Mouse (Mus musculus): ENCODE results near the gene Tctn1.
A peak's percentile ranks its signal among the peaks of the same experiment; 100 is the strongest.

Tctn1 gene

GRCm38 (mm10) chr5:122247529-122247928, 16.7 kb downstream of the Tctn1 start:
- DNase-seq (ENCODE audit: low read depth, low spot score), result no peak

GRCm38 (mm10) chr5:122246547-122247167, 17.6 kb downstream of the Tctn1 start:
- no peak for DNase-seq (ENCODE audit: low read depth, low spot score)

- DNase-seq (ENCODE audit: low read depth, low spot score), result no peak
Measured at GRCm38 (mm10) chr5:122245186-122245585, 19.1 kb downstream of the Tctn1 start.

GRCm38 (mm10) chr5:122243781-122244523, 20.3 kb downstream of the Tctn1 start:
- DNase-seq (ENCODE audit: low read depth, low spot score), result no peak

GRCm38 (mm10) chr5:122242521-122243123, 21.6 kb downstream of the Tctn1 start:
- no peak for DNase-seq (ENCODE audit: low read depth, low spot score)

- no peak for DNase-seq (ENCODE audit: low read depth, low spot score)
Measured at GRCm38 (mm10) chr5:122240989-122241388, 23.3 kb downstream of the Tctn1 start.

GRCm38 (mm10) chr5:122240521-122240920, 23.7 kb downstream of the Tctn1 start:
- no peak for DNase-seq (ENCODE audit: low read depth, low spot score)

- DNase-seq (ENCODE audit: low read depth, low spot score), result no peak
Measured at GRCm38 (mm10) chr5:122239618-122240017, 24.6 kb downstream of the Tctn1 start.

- DNase-seq (ENCODE audit: low read depth, low spot score), result no peak
Measured at GRCm38 (mm10) chr5:122237200-122237599, 27.1 kb downstream of the Tctn1 start.

GRCm38 (mm10) chr5:122235196-122235836, 28.9 kb downstream of the Tctn1 start:
- peak; percentile 66 for DNase-seq (ENCODE audit: low read depth, low spot score)

GRCm38 (mm10) chr5:122234319-122235195, 29.7 kb downstream of the Tctn1 start:
- peak; percentile 83 for DNase-seq (ENCODE audit: low read depth, low spot score)

- DNase-seq (ENCODE audit: low read depth, low spot score), result peak; percentile 79
Measured at GRCm38 (mm10) chr5:122233695-122234094, 30.6 kb downstream of the Tctn1 start.

GRCm38 (mm10) chr5:122233077-122233581, 31.1 kb downstream of the Tctn1 start:
- DNase-seq (ENCODE audit: low read depth, low spot score), result peak; percentile 62

- peak; percentile 78 for DNase-seq (ENCODE audit: low read depth, low spot score)
Measured at GRCm38 (mm10) chr5:122232004-122232403, 32.3 kb downstream of the Tctn1 start.

GRCm38 (mm10) chr5:122231431-122231830, 32.8 kb downstream of the Tctn1 start:
- peak; percentile 50 for DNase-seq (ENCODE audit: low read depth, low spot score)

- peak; percentile 79 for DNase-seq (ENCODE audit: low read depth, low spot score)
Measured at GRCm38 (mm10) chr5:122230816-122231215, 33.4 kb downstream of the Tctn1 start.

- DNase-seq (ENCODE audit: low read depth, low spot score), result no peak
Measured at GRCm38 (mm10) chr5:122228772-122229171, 35.5 kb downstream of the Tctn1 start.

- peak; percentile 28 for DNase-seq (ENCODE audit: low read depth, low spot score)
Measured at GRCm38 (mm10) chr5:122228271-122228765, 35.9 kb downstream of the Tctn1 start.

GRCm38 (mm10) chr5:122224291-122224690, 40.0 kb downstream of the Tctn1 start:
- DNase-seq (ENCODE audit: low read depth, low spot score), result peak; percentile 29

GRCm38 (mm10) chr5:122221085-122221484, 43.2 kb downstream of the Tctn1 start:
- DNase-seq (ENCODE audit: low read depth, low spot score), result no peak
